Mouse (Mus musculus) heart, postnatal 0 days (tissue): ENCODE measurements around the gene Cdkal1.

Experiments used
- CTCF ChIP-seq: IDR thresholded peaks from 2 replicates; pipeline ENCODE4 v1.5.1; 2016; ENCODE audit warnings: antibody characterized with exemption, control low read depth, low read depth
- EP300 ChIP-seq: IDR thresholded peaks from 2 replicates; pipeline ENCODE4 v1.6.1; 2016; ENCODE audit warnings: antibody characterized with exemption, low read depth

DNA sequence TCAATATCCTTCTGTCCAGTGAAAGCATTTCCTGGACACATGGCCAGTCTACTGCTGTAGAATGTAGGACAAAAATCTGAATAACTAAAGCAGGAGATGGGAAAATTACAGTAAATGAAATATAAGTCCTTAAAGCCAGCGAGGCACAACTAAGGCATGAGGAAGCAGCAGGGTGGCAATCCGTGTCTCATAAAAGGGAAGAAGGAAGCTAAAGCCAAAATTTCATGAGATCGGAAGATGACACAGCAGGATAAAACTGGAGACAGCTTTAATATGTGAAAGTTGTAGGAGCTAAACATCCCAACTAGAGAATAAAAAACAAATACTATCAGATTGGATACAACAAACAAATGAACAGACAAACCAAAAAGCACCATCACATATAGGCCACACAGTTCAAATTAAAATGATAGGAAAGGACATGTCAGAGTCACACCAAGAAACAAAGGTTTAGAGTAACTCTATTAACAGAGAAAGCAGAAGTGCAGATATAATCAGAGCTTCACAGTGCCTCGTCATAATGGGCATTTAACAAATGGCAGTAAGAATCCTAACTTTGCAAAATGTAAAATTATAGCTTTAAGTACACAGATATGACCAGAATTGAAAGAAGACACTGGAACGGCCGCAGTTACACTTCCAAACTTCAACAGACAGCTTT is 204.8 kb downstream of the Cdkal1 start:
- TF ChIP-seq CTCF (no peak), EP300 (no peak)
